ENCODE assay signal across 14 mouse cellular contexts in the genomic region with DNA sequence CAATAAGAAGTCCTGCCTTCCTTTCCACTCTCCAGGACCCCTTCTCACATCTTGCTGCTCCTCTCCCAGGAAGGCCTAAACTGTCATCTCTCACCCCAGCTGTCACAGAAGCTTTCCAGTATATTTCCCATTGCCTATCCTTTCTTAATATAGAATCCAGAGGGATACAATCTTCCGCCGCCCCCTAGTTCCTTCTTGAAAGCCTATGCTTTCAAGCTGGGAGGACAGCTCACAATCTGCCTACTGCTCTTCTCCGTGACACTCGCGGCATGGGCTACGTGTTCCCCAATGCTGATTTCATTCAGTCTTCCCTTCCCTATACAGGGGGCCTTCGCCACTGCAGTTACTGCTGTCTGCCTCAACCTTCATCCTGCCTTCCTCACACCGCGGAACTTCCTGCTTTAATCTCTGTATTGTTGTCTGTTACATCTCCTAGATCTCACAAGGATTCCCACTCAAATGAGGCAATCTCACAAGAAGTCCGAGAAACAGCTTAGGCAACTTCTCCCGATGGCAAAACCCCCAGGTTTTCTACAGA.
"Had no signal": no experiment of that assay in that cellular context is flagged by ENCODE, and none has a peak within 500 bp of the region (broad histone marks: within the 10 kb centered on the region; RNA-seq: fewer than 3 reads in every experiment).

No protein-coding gene starts in this region.

- H3K27me3 ChIP-seq: midbrain, embryonic 13.5 days; neural tube, embryonic 15.5 days had no signal

- H3K9me3 ChIP-seq: limb, embryonic 10.5 days; megakaryocyte, embryonic 14.5 days; midbrain, embryonic 13.5 days; neural tube, embryonic 15.5 days had no signal

- H3K36me3 ChIP-seq: limb, embryonic 10.5 days; midbrain, embryonic 13.5 days; neural tube, embryonic 15.5 days had no signal

- H3K27ac ChIP-seq: limb, embryonic 10.5 days; liver, embryonic 14.5 days; midbrain, embryonic 13.5 days; neural tube, embryonic 15.5 days; stomach, postnatal 0 days had no signal

- H3K4me3 ChIP-seq: left cerebral cortex, adult 2 months; limb, embryonic 10.5 days; megakaryocyte, embryonic 14.5 days; midbrain, embryonic 13.5 days; neural tube, embryonic 15.5 days had no signal

- H3K4me2 ChIP-seq: midbrain, embryonic 13.5 days; neural tube, embryonic 15.5 days had no signal

- DNase-seq: kidney, adult 8-10 months; kidney, postnatal 25 days; lung, adult 2 months; lung, postnatal 36 days; thymus, adult 18-20 months; thymus, postnatal 14 days had no signal

- H3K9ac ChIP-seq: liver, embryonic 14.5 days; midbrain, embryonic 13.5 days; neural tube, embryonic 15.5 days had no signal

- ATAC-seq: lung, postnatal 0 days; midbrain, embryonic 13.5 days had no signal
